Mouse (Mus musculus) 3T3-L1 (cell line): ENCODE data around the gene Kcnk13.

Experiments
- DNase-seq: peaks from one replicate; pipeline ENCODE4 v3.0.0-alpha.2; 2015; ENCODE audit warnings: low read depth, low spot score

Gene Kcnk13

DNA sequence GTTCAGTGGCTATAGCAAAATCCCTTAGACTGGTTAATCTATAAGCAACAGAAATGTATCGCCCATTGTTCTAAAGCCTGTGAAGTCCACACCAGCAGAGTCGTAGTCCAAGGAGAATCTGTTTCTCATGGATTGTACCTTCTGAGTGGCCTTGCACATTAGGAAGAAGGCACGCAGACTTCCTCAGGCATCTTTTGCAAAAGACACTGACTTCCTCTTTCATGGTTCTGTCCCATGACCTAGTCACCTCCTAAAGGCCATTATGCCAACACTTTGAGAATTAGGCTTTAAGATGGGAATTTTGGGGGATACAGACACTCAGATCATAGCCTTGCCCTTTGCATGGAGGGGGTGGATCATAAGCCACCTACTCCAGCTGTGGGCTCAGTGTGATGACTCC, 48.5 kb downstream of the Kcnk13 start:
- DNase-seq = no peak

DNA sequence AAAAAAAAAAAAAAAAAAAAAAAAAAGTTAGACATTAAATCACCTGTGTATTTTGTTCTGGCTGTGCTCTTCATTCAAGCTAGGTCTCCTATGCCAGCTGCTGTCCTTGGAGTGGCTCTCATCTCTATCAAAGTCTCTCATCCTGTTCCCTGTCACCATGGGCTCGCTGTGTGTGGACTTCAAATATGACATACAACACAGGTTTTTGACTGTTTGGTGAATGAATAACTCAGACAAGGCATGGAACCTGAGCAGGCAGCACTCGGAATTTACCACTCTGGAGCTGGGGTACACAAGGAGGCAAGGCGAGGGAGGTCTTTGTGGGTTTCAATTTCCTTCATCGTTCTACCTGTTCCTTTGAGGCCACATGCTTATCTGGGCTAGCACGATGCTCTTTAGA, 50.8 kb downstream of the Kcnk13 start:
- DNase-seq = no peak

GRCm38 (mm10) chr12:100017709-100018108, 53.4 kb downstream of the Kcnk13 start:
- DNase-seq = no peak

DNA sequence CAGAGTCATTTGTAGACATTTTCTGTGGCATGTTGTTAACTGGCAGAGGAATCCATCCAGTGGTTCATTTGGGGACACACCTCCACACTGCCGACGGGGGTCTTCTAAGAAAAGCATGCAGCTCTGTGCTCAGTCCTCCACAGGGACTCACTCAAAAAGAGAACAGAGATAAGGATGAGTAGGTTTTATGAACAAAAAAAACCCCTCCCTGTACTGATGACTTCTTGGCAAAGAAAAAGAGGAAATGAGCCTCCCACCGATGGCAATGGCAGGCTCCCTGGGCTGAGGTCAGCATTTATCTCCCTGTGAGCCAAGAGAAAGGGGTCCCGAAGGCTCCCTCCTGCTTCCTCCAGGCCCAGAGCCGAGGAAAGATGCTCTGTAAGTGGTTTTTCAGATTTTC, 58.2 kb downstream of the Kcnk13 start:
- no peak for DNase-seq

DNA sequence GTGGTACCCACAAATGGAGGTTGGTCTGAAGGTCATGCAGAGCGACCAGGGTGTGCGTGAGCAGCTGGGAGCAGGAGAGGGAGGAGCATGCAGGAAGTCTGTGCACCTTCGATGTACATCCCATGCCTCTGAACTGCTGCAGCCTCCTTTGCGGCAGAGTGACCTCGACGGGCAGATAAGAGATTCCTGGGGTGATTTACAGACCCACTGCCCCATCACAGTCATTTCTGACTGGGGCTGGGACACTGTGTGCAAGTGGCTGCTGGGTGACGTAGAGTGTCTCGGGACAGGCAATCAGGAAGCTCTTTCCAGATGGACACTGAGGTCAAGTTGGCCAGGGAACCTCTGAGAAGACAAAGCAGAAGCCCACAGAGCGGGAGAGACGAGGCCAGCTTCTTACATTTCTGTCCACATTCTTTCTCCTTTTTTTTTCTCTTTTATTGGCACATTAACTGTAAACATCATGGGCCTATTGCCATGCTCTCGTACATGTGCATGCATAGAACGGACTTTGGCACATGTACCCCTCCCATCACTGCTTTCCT, 59.6 kb downstream of the Kcnk13 start:
- no peak for DNase-seq

DNA sequence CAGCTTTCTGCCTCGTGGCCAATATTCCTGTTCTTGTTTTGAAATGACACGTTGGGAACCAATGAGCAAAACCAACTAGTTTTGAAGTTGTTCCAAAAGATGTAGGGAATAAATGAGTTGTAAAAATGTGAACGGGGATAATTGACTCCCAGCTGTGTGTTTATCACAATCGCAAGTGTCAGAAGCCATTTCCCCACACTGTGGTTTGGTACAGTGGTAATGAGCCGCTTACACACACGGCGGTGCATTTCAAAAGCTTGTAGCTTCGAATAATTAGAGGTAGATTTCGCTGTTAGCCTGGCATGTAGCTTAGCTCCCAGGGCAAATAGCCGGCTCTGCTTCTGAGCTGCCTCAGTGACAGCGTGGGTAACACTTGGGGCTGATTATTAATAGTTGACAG, 61.4 kb downstream of the Kcnk13 start:
- DNase-seq = no peak

- no peak for DNase-seq
These were observed 62.5 kb downstream of the Kcnk13 start for GRCm38 (mm10) chr12:100026715-100027245.

DNA sequence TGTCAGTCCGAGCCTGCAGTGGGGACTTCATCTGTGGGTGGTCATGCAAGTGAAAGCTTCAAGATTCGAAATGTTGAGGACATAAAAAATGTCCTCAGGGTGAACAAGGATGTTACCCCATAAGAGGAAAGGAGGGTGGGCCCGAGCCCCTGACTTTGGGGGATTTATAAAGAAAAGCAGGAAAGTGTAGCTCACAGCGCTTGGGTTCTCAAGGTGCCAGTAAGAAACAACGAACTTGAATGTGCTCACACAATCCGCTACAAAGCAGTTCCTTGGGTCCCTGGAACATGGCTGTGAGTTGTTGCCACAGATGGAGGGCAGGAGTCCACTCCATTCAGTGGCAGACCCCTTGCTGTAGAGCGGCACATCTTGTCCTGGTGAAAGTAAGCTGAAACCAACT, 63.0 kb downstream of the Kcnk13 start:
- DNase-seq = no peak

DNA sequence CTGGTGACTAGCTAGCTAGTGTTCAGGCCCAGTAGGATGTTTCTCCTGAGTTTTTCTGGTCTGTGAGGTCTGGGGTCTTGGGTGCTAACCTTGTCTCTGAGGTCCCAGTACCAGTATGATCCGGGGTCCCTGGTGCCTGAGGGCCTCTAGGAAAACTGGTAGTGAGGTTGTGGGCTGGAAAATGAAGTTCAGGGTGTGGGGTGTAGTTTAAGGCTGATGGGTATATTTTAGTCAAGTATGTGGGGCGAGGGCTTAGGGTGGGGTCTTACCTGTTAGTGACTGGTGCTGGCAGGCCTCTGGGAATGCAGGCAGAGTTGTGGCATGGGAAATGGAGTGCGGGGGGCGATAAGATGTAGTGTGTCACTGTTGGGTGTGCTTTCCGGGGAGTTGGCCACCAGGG, 67.4 kb downstream of the Kcnk13 start:
- no peak for DNase-seq

GRCm38 (mm10) chr12:100032521-100032920, 68.2 kb downstream of the Kcnk13 start:
- no peak for DNase-seq

GRCm38 (mm10) chr12:100038741-100039262, 74.5 kb downstream of the Kcnk13 start:
- no peak for DNase-seq

DNA sequence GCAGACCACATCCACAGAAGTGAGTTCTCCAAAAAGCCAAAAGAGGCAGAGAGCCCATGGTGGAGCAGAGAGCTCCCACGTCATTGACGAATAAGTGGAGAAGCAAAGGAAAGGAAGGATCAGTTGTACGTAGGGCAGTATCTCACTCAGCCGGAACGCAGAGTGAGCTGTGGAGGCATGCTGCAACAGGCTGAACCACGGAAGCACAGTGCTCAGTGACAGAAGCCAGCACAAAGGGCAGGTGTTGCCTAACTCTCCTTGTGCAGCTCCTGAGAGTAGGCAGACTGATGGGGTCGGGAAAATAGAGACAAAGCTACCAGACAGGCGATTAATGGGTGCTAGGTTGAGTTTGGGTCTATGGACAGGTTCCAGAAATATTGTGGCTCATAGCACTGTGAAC, 77.8 kb downstream of the Kcnk13 start:
- no peak for DNase-seq

DNA sequence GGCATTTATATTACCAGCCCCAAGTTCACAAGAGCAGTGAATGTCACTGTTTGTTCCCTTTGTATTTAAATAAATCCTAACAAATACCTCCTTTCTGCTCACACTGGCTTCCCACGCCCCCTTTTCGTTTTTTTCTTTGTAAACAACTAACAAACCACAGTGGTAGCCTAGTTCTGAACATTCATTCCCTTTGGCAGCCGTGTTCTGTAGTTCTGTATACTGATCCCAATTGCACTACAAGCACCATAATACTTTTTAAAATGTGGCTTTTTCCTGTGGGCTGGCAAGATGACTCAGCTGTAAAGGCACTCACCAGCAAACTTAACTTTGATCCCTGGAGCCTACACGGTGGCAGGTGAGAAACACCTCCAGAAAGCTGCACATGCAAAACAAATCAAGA, 80.4 kb downstream of the Kcnk13 start:
- DNase-seq = peak; percentile 3

DNA sequence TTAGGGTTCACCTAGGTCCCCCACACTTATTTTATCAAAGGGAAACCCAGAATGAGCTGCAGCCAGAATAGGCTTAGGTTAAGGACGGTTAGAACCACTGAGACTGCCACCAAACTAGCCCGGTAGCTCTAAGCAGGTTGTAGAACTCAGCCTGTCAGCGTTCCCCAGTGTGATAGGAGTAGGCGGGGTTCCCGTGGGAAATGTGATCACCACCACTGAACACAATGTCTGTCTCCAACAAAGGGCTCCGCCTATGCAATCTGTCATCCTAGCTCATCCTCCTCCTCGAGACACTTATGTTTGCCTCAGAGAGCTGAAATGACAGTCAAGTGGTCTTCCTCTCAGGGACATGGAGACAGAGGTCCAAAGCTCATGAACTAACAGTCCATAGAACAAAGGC, 86.3 kb downstream of the Kcnk13 start:
- DNase-seq = no peak

DNA sequence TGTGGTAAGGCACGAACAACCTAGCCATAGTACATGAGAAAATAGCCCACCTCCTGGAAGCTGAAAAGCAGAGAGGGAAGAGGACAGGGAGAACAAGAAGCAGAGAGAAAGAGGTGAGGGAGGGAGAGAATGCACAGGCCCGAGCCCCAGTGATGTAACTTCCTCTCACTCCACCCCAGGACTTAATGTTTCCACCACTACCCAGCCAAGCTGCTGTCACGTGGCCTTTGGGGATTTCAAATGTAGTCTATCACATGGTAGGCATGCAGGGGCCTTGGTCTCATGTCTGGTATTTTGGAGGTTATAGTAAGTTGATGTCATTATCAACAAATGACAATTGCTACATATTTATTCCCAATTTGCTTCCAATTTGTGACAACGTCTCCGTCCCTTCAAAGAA, 89.3 kb downstream of the Kcnk13 start:
- DNase-seq = no peak

DNA sequence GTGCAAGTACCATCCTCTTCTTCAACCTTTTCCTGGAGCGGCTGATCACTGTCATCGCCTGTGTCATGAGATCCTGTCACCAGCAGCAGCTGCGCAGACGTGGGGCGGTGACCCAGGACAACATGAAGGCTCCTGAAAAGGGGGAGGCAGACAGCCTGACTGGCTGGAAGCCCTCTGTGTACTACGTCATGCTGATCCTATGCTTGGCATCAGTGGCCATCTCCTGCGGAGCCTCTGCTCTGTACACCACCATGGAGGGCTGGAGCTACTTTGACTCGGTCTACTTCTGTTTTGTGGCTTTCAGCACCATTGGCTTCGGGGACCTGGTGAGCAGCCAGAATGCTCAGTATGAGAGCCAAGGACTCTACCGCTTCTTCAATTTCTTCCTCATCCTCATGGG, 96.8 kb downstream of the Kcnk13 start:
- DNase-seq = no peak

DNA sequence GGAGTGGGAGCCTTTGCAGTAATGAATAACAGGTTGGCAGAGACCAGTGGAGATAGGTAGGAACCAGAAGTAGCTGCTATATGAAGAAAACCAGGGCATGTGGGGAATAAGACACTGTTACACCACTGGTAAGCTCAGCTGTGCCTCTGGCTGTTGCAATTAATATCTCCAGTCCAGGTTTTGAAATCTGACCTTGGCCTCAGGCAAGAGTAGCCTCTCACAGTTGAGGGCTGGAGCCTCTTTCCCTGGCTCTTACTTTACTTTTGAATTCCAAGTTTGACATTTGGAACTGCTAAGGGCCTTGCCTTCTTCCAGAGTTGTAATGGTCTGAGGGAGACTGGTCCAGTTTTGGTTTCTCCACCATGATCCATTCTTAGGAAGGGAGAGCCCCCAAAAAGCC, 97.5 kb downstream of the Kcnk13 start:
- no peak for DNase-seq

DNA sequence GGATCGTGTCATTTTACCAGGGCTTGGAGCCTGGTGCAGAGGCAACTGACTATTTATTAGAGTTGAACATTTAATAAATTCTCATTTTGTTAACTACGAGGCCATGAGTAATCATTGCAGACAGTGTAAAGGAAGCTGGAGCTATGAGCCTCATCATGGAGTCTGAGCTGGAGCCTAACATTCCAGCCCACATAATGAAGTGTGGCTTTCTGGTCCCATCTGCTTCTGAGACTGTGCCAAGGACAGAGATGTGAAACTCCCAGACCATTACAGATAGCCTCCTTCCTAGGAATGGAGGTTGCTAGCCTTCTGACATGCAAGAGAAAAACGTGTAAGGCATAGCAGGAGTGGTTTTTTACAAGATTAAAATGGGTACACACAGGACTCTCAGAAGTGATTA, 98.3 kb downstream of the Kcnk13 start:
- DNase-seq = no peak

DNA sequence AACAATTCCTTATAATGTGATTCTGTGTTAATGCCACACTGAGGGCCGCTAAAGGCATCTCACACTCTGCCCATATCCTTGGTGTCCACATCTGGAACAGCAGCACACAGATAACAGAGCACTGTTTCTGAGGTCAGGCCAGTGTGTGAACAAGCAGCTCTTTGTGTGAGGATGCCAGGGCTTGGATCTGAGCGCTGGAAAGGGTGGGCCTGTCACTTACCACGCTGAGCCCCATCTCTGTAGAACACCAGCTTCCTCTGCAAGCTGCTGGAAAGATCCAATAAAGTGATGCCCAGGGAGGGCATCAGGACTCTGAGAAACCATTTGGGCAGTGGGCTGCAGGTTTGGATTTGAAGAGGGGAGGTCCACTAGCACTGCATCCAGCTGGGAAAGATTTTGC, 100.8 kb downstream of the Kcnk13 start:
- DNase-seq = no peak

DNA sequence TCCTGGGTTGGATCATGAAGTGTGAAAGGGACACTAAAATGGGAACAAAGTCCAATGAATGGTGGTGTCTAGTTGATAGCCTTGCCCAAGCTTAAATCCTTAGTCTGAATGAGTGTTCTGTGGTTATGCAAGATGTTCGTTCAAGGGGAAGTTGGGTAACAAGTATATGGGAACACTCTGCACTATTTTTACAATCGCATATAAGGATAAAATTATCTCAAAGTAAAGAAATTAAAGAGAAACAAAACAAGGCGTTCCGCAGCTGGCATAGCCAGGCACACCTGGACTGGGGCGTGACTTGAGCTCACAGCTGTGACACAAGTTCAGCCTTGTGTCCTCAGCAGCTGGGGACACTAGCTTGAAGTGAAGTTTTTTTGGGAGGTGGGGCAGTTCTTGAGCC, 103.2 kb downstream of the Kcnk13 start:
- no peak for DNase-seq

DNA sequence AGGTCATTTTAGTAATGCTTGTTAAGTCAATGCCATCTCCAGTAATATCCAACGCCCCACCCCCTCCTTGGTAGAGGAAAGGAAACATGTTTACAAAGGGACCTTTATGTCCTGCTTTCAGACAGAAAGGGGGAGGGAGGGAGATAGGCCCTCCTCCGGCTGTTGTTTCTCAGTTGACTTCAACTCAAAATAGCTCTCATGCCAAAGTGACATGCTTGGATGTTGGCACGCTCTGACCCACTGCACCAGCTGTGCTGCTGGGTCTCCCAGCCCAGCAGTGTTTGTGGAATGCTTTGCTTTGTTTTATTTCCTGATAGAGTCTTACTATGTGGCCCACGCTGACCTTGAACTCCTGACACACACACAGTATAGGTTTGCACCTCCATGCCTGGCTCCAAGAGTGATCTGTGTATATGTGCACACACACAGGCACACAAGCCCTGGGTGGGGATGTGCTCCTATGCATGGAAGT, 108.9 kb downstream of the Kcnk13 start:
- DNase-seq = no peak

- no peak for DNase-seq
These were observed 111.4 kb downstream of the Kcnk13 start for GRCm38 (mm10) chr12:100075715-100076114.

GRCm38 (mm10) chr12:100079636-100080286, 115.5 kb downstream of the Kcnk13 start:
- no peak for DNase-seq
